17 mouse cellular contexts compared by ENCODE assay signal in the genomic region with DNA sequence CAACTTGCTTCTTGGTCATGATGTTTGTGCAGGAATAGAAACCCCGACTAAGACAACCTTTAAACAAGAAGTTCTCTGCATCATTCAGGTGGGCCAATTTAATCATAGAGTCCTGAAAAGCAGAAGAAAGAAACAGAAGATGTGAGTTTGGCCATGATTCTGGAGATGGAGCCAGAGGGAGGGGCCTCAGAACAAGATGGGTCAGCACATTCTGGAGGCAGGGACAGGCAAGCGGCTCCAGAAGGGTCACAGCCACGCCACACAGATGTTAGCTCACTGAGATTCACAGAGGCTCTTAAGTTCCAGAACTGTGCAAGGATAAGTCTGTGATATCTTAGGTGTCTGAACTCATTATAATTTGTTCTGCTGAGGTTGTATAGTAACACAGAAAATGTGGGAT. TPM values are rescaled to one million over a fixed set of nuclear protein-coding genes. Genes with fewer than 3 reads are reported as not detected.
DNase-seq lines count a peak whose midpoint lies in the region; ATAC-seq and TF ChIP-seq lines count a peak whose summit lies in the region.
"Had no signal": no experiment of that assay in that cellular context is flagged by ENCODE, and none has a peak within 500 bp of the region (broad histone marks: within the 10 kb centered on the region; RNA-seq: fewer than 3 reads in every experiment).

No protein-coding gene starts in this region.

- no peaks in the 10 kb centered on the region for H3K9me3 ChIP-seq in heart, embryonic 10.5 days
- no peaks in the 10 kb centered on the region for H3K9me3 ChIP-seq in midbrain, embryonic 11.5 days (ENCODE audit: control insufficient read depth, low read length)
- no peaks in the 10 kb centered on the region for H3K9me3 ChIP-seq in midbrain, postnatal 0 days (ENCODE audit: low read length)
- no peaks in the 10 kb centered on the region for H3K9me3 ChIP-seq in G1E (replicated peaks)
- no peaks in the 10 kb centered on the region for H3K9me3 ChIP-seq in hindbrain, embryonic 14.5 days (ENCODE audit: control insufficient read depth, low read length)
- H3K9me3 ChIP-seq: embryonic facial prominence, embryonic 15.5 days; forebrain, embryonic 10.5 days; hindbrain, embryonic 15.5 days had no signal

- DNase-seq in heart, embryonic 10.5 days (ENCODE audit: low spot score), result peak; percentile 59
- no peak for DNase-seq in heart, adult 9 months (ENCODE audit: low spot score in 2 of 2)
- DNase-seq in midbrain, embryonic 11.5 days (ENCODE audit: low spot score, missing footprints), result no peak
- no peak for DNase-seq in midbrain, postnatal 0 days (ENCODE audit: low spot score)
- DNase-seq in G1E (ENCODE audit: low spot score), result no peak
- DNase-seq in hindbrain, embryonic 14.5 days (ENCODE audit: low spot score), result no peak
- no peak for DNase-seq in right cerebral cortex, postnatal 14 days
- no peak for DNase-seq in lung, adult 18-20 months
- DNase-seq: adrenal gland, postnatal 10 days; cerebellum, adult 11 months; cerebellum, adult 8-10 months; gastrocnemius, adult 2 months; gastrocnemius, postnatal 25 days had no signal

- no peak overlapping the region for H3K9ac ChIP-seq in midbrain, embryonic 11.5 days (ENCODE audit: low read length)
- H3K9ac ChIP-seq in midbrain, postnatal 0 days (replicated peaks; ENCODE audit: low read length, poor library complexity, severe bottlenecking), result no peak overlapping the region
- H3K9ac ChIP-seq in hindbrain, embryonic 14.5 days, result no peak overlapping the region
- H3K9ac ChIP-seq: embryonic facial prominence, embryonic 15.5 days; hindbrain, embryonic 15.5 days had no signal

- ATAC-seq in midbrain, embryonic 11.5 days (ENCODE audit: low FRiP score), result no peak
- no peak for ATAC-seq in midbrain, postnatal 0 days (ENCODE audit: low FRiP score)
- ATAC-seq in G1E (ENCODE audit: extremely low read depth, insufficient number of reproducible peaks, low FRiP score, poor library complexity, severe bottlenecking), result no peak
- ATAC-seq in hindbrain, embryonic 14.5 days (ENCODE audit: low FRiP score), result no peak

- H3K4me3 ChIP-seq in heart, embryonic 10.5 days, result no peak overlapping the region
- H3K4me3 ChIP-seq in midbrain, embryonic 11.5 days (ENCODE audit: low read depth, low read length), result no peak overlapping the region
- no peak overlapping the region for H3K4me3 ChIP-seq in midbrain, postnatal 0 days (ENCODE audit: low read depth, low read length)
- H3K4me3 ChIP-seq in G1E (ENCODE audit: low read depth, low read length), result peak overlapping the region; percentile 48; the same call in 1 of the 2 replicates
- no peak overlapping the region for H3K4me3 ChIP-seq in hindbrain, embryonic 14.5 days (replicated peaks; ENCODE audit: low read length)
- H3K4me3 ChIP-seq: embryonic facial prominence, embryonic 15.5 days; erythroblast, embryonic 14.5 days; forebrain, embryonic 10.5 days; gastrocnemius, adult 2 months; hindbrain, embryonic 15.5 days had no signal

- H3K27ac ChIP-seq in heart, embryonic 10.5 days, result no peak overlapping the region
- H3K27ac ChIP-seq in midbrain, embryonic 11.5 days (ENCODE audit: low read depth, low read length), result 0 out of 2 replicates have a peak overlapping the region, but pooled peaks have one; percentile 40
- H3K27ac ChIP-seq in midbrain, postnatal 0 days (ENCODE audit: low read depth, low read length), result no peak overlapping the region
- peak overlapping the region; percentile 72; the same call in 1 of the 2 replicates for H3K27ac ChIP-seq in hindbrain, embryonic 14.5 days
- H3K27ac ChIP-seq: embryonic facial prominence, embryonic 15.5 days; forebrain, embryonic 10.5 days; gastrocnemius, adult 2 months had no signal

- peaks cover 12% of the 10 kb centered on the region for H3K4me1 ChIP-seq in heart, embryonic 10.5 days
- peaks cover 9% of the 10 kb centered on the region for H3K4me1 ChIP-seq in midbrain, embryonic 11.5 days (ENCODE audit: control insufficient read depth, insufficient read depth, low read length)
- no peaks in the 10 kb centered on the region; the same call in 1 of the 2 replicates for H3K4me1 ChIP-seq in midbrain, postnatal 0 days (ENCODE audit: insufficient read depth, low read length)
- H3K4me1 ChIP-seq in G1E (ENCODE audit: insufficient read depth, low read depth, low read length), result peaks cover 48% of the 10 kb centered on the region
- H3K4me1 ChIP-seq in hindbrain, embryonic 14.5 days (replicated peaks; ENCODE audit: control insufficient read depth, insufficient read depth, low read length), result peaks cover 9% of the 10 kb centered on the region; the same call in 1 of the 2 replicates
- H3K4me1 ChIP-seq: embryonic facial prominence, embryonic 15.5 days had no signal

- no peak overlapping the region for H3K4me2 ChIP-seq in midbrain, embryonic 11.5 days
- H3K4me2 ChIP-seq in midbrain, postnatal 0 days (ENCODE audit: low read depth, low read length, poor library complexity, severe bottlenecking), result no peak overlapping the region
- no peak overlapping the region for H3K4me2 ChIP-seq in hindbrain, embryonic 14.5 days (replicated peaks)
- H3K4me2 ChIP-seq: embryonic facial prominence, embryonic 15.5 days; hindbrain, embryonic 15.5 days had no signal

- no peaks in the 10 kb centered on the region for H3K36me3 ChIP-seq in heart, embryonic 10.5 days
- no peaks in the 10 kb centered on the region for H3K36me3 ChIP-seq in midbrain, embryonic 11.5 days (ENCODE audit: control insufficient read depth, insufficient read depth, low read length)
- no peaks in the 10 kb centered on the region for H3K36me3 ChIP-seq in midbrain, postnatal 0 days (ENCODE audit: insufficient read depth, low read length)
- no peaks in the 10 kb centered on the region for H3K36me3 ChIP-seq in G1E (replicated peaks)
- H3K36me3 ChIP-seq in hindbrain, embryonic 14.5 days (replicated peaks; ENCODE audit: control insufficient read depth, insufficient read depth), result no peaks in the 10 kb centered on the region
- H3K36me3 ChIP-seq: embryonic facial prominence, embryonic 15.5 days; forebrain, embryonic 10.5 days; hindbrain, embryonic 15.5 days had no signal

- 71% methylated on average over 3 of the region's 3 CpGs for WGBS in heart, embryonic 10.5 days
- 85% methylated on average over 3 of the region's 3 CpGs for WGBS in midbrain, embryonic 11.5 days
- WGBS in midbrain, postnatal 0 days, result 89% methylated on average over 3 of the region's 3 CpGs
- 80% methylated on average over 3 of the region's 3 CpGs for WGBS in hindbrain, embryonic 14.5 days

- peaks cover 52% of the 10 kb centered on the region for H3K27me3 ChIP-seq in heart, embryonic 10.5 days (ENCODE audit: insufficient read depth, poor library complexity, severe bottlenecking)
- H3K27me3 ChIP-seq in midbrain, embryonic 11.5 days (ENCODE audit: control insufficient read depth, insufficient read depth, low read length), result peaks cover 2% of the 10 kb centered on the region
- H3K27me3 ChIP-seq in midbrain, postnatal 0 days (ENCODE audit: insufficient read depth, low read length), result 0 out of 2 replicates have a peak, but pooled peaks cover 3% of the 10 kb centered on the region
- peaks cover 28% of the 10 kb centered on the region for H3K27me3 ChIP-seq in G1E (ENCODE audit: insufficient read depth, low read length)
- H3K27me3 ChIP-seq in hindbrain, embryonic 14.5 days (ENCODE audit: control insufficient read depth, insufficient read depth, low read length), result no peaks in the 10 kb centered on the region
- H3K27me3 ChIP-seq: hindbrain, embryonic 15.5 days had no signal

- TF ChIP-seq CTCF in midbrain, postnatal 0 days (IDR thresholded peaks at IDR 0.05), result no peak
- TF ChIP-seq CTCF in G1E (IDR thresholded peaks at IDR 0.05; ENCODE audit: low read depth, low read length), result no peak

RNA-seq across cellular contexts. Expression of a gene that starts 25.5 kb away (rescaled TPM):
- polyA plus RNA-seq in heart, embryonic 10.5 days (2016; fragmentation: Nextera tagmentation; extraction: Ambion mirVana), result 234 and 235 TPM in 2 replicates
- polyA plus RNA-seq in midbrain, embryonic 11.5 days (2014; fragmentation: Nextera tagmentation; extraction: Ambion mirVana), result 152 and 165 TPM in 2 replicates
- 192 and 199 TPM in 2 replicates for total RNA-seq in midbrain, postnatal 0 days (2014; rRNA removed)
- polyA plus RNA-seq in midbrain, postnatal 0 days (2015; fragmentation: Nextera tagmentation; extraction: Ambion mirVana), result 131 TPM in 2 replicates
- total RNA-seq in G1E (2014; fragmentation: Nextera tagmentation), result 182 and 243 TPM in 2 replicates
- 86.0 and 93.2 TPM in 2 replicates for total RNA-seq in G1E (2017)
- polyA plus RNA-seq in G1E (2012), result 62.3 and 76.1 TPM in 2 replicates
- polyA plus RNA-seq in hindbrain, embryonic 14.5 days (2014; fragmentation: Nextera tagmentation; extraction: Ambion mirVana), result 140 and 155 TPM in 2 replicates

Comparison
In these comparisons a context has a peak if more than half of its experiments do, and no peak if none do; other contexts are left out.
1. H3K27ac ChIP-seq: peak in midbrain, embryonic 11.5 days (single experiment) and hindbrain, embryonic 14.5 days (single experiment); none in heart, embryonic 10.5 days (single experiment) and midbrain, postnatal 0 days (single experiment).